Mouse (Mus musculus) embryonic stem cell, embryonic (primary cell): ENCODE data around the gene Bap1.

ENCODE experiments used
- CTCF ChIA-PET, 4 experiments: fragments of 300-600 bp in 2 of 4; fragments of 350-600 bp in 2 of 4; sonication (Branson Sonifier 250); formaldehyde crosslinking; loops; one replicate each; lab custom pipeline; 2022; ENCODE audit warnings: inconsistent platforms in 2 of 4; lab: Charles Lee
- POLR2A ChIA-PET, 4 experiments: fragments of 300-600 bp in 2 of 4; fragments of 350-600 bp in 2 of 4; sonication (Branson Sonifier 250); formaldehyde crosslinking; loops; one replicate each; lab custom pipeline; 2022; ENCODE audit warnings: antibody characterized with exemption in 4 of 4, inconsistent platforms in 1 of 4; lab: Charles Lee

Bap1 gene

DNA sequence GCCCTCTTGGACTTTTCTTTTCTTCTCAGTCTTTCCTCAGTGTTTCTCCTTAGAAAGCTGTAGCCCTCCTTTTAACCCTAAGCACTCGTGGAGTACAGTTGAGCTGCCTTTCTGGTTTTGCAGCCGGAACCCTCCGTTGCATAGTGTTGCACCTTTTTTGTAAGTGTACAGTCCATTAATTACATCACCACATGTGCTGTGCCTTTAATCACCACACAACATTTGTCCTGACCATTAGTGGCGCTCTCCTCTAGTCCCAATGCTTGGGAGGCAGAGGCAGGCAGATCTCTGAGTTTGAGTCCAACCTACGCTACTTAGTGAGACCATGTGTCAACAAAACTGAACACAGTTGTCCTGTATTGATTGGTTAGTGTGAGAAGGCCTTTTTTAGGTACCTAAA is 841 bp downstream of the Bap1 start:
- POLR2A ChIA-PET = interaction anchor here in 2 of 4 experiments (0.7 to 2.6 kb wide), 12 partner anchors 9 to 255 kb away, joined by 3 to 17 read pairs (median 4); partner anchors contain the start of genes Capn7 (in 1 of the 2) and Tnnc1 (in 1 of the 2)

DNA sequence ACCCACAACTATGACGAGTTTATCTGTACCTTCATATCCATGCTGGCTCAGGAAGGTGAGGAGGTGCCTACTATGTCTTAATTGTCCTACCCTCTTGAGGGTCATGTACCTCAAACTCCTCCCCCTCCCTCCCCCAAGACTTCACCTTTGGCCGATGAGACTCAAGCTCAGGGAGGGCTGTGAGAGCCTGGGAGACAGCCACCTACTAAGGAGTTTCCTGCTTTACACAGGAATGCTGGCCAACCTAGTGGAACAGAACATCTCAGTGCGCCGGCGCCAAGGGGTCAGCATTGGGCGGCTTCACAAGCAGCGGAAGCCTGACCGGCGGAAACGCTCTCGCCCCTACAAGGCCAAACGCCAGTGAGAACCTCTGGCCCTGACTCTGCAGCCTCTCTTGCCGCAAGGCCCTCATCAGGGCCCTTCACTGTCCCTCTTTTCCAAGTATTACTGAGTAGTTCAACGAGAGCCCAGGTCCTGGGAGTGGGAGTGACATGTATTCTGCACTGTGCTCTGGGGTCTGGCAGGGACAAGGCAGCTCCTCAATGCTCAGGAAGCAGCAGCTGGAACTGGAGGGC is 7.3 kb downstream of the Bap1 start:
- ChIA-PET POLR2A (interaction anchor here in 2 of 4 experiments (1.0 to 1.6 kb wide), 2 partner anchors 11 kb away, joined by 3 read pairs; no protein-coding TSS in a partner anchor), CTCF (interaction anchor here in 1 of 4 experiments (0.9 kb wide), 1 partner anchor 14 kb away, joined by 5 read pairs; no protein-coding TSS in a partner anchor)

More for the DNA sequence above, 841 bp downstream of the Bap1 start:
- CTCF ChIA-PET = interaction anchor here in 2 of 4 experiments (0.5 to 1.5 kb wide), 3 partner anchors 17 to 694 kb away, joined by 3 read pairs; no protein-coding TSS in a partner anchor

DNA sequence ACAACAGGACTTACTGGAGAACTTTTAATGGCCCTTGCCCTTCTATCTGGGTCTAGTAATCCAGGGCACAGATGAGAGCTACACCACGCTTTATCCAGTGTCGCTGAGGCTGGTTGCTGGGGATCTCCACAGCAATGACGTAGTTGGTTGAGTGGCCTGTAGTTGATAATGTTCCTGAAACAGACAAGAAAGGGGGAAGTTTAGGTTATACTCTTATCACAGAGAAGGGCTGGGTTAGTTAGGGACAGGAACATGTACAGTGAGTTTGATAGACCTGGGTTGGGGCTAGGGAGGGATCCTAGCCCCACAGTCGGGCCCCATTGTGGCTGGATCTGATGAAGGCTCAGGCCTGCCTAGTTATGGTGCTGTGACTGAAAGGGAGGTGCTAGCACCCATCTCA is 9.1 kb downstream of the Bap1 start:
- CTCF ChIA-PET = no interaction called here

DNA sequence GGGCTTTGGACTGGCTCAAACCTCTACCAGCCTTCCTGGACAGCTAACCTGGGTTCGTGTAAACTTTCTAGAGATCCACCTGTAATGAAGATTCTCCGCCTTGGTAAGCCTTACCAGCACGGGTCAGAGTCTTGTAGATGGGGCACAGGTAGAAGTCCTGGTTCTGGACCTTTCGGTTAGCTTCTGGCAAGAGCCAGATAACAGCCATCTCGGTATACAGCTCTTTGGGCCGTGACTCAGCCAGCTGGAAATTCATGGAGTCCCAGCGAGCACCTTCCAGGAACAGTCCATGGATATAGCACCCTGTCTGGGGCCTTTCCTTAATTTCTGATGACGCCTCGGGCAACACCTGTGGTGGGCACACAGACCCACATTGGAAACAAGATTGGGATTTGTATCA is 9.7 kb downstream of the Bap1 start:
- CTCF ChIA-PET = interaction anchor here in 3 of 4 experiments (0.6 to 1.1 kb wide), 3 partner anchors 11 to 122 kb away, joined by 3 to 6 read pairs (median 3); no protein-coding TSS in a partner anchor
- POLR2A ChIA-PET = interaction anchor here in 2 of 4 experiments (1.1 to 2.1 kb wide), 4 partner anchors 9 to 259 kb away, joined by 3 to 7 read pairs (median 6); partner anchors contain the start of genes Bap1 (in 1 of the 2), Phf7 (in 1 of the 2) and Spcs1 (in 1 of the 2)

More for the DNA sequence above, 9.1 kb downstream of the Bap1 start:
- POLR2A ChIA-PET = interaction anchor here in 2 of 4 experiments (1.1 to 2.1 kb wide), 2 partner anchors 9 to 259 kb away, joined by 3 to 7 read pairs; partner anchors contain the start of genes Bap1 (in 1 of the 2), Phf7 (in 1 of the 2) and Spcs1 (in 1 of the 2)

DNA sequence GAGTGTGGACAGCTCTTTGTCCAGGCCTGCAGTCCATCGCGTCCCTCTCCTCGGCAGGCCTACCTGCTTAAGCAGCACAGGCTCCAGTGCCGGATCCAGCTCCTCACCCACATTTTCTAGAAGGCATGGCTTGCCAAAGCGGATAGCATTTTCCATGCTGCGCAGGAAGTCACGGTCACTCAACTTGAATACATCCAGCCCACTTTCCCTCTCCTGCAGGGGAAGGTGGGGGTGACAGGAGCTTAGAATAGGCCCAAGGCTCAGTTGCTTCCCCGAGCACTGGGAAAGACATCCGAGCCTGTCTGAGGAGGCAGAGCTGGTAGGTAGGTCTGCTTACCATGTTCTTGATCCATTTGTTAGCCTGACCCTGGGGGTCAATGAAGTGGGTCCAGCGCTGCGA is 16.4 kb downstream of the Bap1 start:
- ChIA-PET POLR2A (interaction anchor here (0.7 to 3.4 kb wide), 5 partner anchors 12 to 1112 kb away, joined by 3 to 17 read pairs (median 6); partner anchors contain the start of genes Bap1 (in 2 of the 4), Phf7 (in 2 of the 4) and Capn7 (in 1 of the 4)), CTCF (interaction anchor here in 1 of 4 experiments (0.6 kb wide), 1 partner anchor 167 kb away, joined by 3 read pairs; no protein-coding TSS in a partner anchor)

DNA sequence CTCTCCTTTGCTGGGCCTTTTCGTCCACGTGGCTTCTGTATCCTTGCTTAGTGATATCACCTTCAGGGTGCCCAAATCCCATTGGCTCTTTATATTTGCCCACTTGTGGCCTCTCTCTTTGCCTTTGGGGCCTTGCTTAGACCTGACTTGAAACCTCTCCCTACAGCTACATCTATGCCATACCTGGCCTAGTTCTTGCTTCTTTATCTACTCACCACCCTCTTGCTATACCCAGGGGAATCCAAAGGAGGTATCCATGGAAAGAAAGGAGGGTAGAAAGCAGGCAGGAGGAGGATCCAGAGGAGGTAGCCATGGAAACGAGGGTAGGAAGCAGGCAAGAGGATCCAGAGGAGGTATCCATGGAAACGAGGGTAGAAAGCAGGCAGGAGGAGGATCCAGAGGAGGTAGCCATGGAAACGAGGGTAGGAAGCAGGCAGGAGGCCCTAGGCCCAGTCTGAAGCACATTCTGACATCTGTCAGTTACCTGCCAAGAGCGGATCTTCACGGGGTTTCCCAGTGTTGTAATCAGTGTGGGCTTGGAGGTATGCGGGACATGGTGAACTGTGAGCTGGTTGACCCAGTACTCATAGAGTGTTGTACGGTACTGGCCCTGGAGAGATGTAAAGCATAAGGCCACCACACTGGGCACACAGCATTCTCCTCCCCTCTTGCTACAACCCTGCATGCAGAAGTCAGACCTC is 17.2 kb downstream of the Bap1 start:
- ChIA-PET POLR2A (interaction anchor here in 2 of 4 experiments (1.1 to 3.4 kb wide), 4 partner anchors 13 to 897 kb away, joined by 3 to 17 read pairs (median 10); partner anchors contain the start of genes Bap1 (in 1 of the 2) and Phf7 (in 1 of the 2)), CTCF (no interaction called here)

DNA sequence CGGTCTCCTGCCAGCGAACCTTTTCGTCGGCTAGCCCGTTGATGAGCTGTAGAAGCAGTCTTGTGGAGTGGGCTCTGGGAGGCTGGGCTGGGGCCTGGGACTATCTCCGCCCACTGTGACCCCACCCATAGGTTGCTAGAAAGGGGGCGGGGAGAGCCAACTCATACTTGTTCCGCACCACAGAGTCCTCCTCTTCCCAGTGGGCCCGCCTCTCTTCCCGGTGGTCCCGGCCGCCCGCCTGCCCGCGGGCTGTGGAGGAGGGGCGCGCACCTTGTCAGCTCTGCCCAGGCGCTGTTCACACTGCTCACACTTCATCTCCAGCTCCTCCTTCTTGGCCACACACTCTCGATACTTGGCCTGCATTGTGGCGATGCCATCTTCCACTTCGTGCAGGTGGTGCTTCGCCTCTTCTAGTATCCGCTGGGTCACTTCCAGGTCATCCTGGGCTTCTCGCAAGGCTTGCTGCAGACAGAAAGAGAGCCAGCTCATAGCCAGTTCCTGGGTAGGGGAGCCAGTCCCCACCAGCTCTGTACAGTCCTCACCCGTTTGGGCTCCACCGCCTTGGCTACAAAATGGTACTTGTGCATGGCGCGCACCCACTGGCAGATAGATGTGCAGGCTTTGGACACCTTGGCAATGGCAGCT is 18.3 kb downstream of the Bap1 start:
- ChIA-PET CTCF (interaction anchor here in 3 of 4 experiments (0.5 to 1.6 kb wide), 10 partner anchors 12 to 203 kb away, joined by 3 to 7 read pairs (median 3); partner anchors contain the start of genes Bap1 (in 1 of the 3), Capn7 (in 1 of the 3), Dnah1 (in 1 of the 3) and Phf7 (in 1 of the 3)), POLR2A (interaction anchor here in 3 of 4 experiments (0.5 to 3.4 kb wide), 26 partner anchors 8 to 1242 kb away, joined by 3 to 17 read pairs (median 4); partner anchors contain the start of genes Bap1 (in 1 of the 3), Capn7 (in 1 of the 3), Phf7 (in 1 of the 3) and Smim4 (in 1 of the 3))

DNA sequence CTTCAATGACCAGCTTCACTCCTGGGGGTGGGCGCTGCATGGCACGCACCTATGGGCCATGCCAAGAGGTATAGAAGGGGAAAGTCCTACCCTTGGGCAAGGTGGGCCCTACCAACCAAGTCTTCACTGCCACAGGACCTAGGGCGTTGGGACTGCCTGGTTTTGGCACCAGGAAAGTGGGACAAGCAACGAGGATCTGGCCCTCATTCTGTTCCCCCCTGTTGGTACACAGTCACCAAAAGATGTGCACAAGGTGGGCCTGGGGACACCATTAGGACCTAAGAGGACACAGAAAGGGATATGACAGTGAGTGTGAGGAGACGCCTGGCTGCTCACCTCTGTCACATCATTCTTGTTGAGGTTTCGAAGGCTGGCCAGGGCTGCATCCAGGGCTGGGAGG is 19.9 kb downstream of the Bap1 start:
- CTCF ChIA-PET = interaction anchor here in 2 of 4 experiments (1.2 to 1.6 kb wide), 6 partner anchors 14 to 58 kb away, joined by 3 to 4 read pairs (median 3); no protein-coding TSS in a partner anchor
- POLR2A ChIA-PET = interaction anchor here in 2 of 4 experiments (1.1 to 2.5 kb wide), 2 partner anchors 16 to 145 kb away, joined by 3 to 17 read pairs; no protein-coding TSS in a partner anchor

DNA sequence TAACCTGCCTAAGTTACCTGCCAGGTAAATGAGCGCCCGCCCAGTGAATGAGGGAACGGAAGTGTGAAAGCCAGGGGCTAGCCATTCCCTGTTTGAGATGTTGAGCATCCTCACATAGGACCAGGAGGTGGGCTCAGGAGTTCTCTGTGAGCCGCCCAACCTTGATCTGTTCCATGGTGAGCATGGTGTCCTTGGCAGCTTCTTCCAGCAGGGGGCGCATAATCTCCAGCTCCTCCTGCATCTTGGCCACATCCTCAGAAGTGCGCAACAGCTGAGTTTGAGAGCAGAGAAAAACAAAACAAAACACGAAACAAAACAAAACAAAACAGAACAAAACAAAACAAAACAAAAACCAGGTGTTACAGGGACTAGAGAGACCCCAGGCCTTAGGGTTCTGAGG is 20.9 kb downstream of the Bap1 start:
- ChIA-PET POLR2A (interaction anchor here in 2 of 4 experiments (0.5 to 1.8 kb wide), 5 partner anchors 12 to 211 kb away, joined by 3 to 5 read pairs (median 4); partner anchors contain the start of genes Bap1 (in 1 of the 2) and Phf7 (in 1 of the 2)), CTCF (interaction anchor here (0.5 to 1.7 kb wide), 38 partner anchors 9 to 657 kb away, joined by 3 to 26 read pairs (median 4); partner anchors contain the start of genes Dnah1 (in 2 of the 4), Btd (in 1 of the 4), Capn7 (in 1 of the 4) and Hacl1 (in 1 of the 4))

DNA sequence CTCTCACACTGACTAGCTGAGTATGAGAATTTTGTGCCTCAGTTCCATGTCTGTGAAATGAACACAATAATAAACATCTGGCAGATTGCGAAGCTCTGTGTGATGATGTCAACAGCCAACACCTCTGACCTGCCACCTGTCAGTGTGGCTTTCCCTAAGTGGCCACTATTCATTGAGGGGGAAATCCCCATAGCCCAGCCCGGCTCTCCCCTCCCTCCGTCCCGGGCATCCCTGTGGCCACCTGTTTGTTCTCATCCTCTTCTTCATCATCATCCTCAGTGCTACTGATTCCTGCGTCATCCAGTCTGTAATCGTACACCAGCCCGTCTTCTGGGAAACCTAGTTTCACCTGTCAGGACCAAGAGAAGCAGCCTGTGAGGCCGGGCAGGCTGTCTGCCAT is 34.5 kb downstream of the Bap1 start:
- POLR2A ChIA-PET = interaction anchor here in 1 of 4 experiments (1.1 kb wide), 1 partner anchor 16 kb away, joined by 3 read pairs; no protein-coding TSS in a partner anchor

More for the DNA sequence above, 34.5 kb downstream of the Bap1 start:
- CTCF ChIA-PET = no interaction called here
